Comparison of ENCODE assay signal across 8 mouse cellular contexts in genomic region chr11:96673792-96674191, GRCm38 (mm10).
DNase-seq lines count a peak whose midpoint lies in the region; ATAC-seq and TF ChIP-seq lines count a peak whose summit lies in the region.

No protein-coding gene starts in this region.

- no peak overlapping the region for H3K4me3 ChIP-seq in cerebellum, adult 2 months (replicated peaks; ENCODE audit: insufficient read depth, low read depth, low read length)
- no peak overlapping the region for H3K4me3 ChIP-seq in forebrain, embryonic 14.5 days (ENCODE audit: low read depth, low read length)
- peak overlapping the region; percentile 12; the same call in 1 of the 2 replicates for H3K4me3 ChIP-seq in hindbrain, embryonic 16.5 days (ENCODE audit: low read length)
- peak overlapping the region; percentile 30 for H3K4me3 ChIP-seq in stomach, embryonic 16.5 days (replicated peaks; ENCODE audit: low read length)

- intact Hi-C loops in left cerebral cortex, postnatal 4 days (cut with DNase I), result loop anchor here (10.0 kb wide), 2 partner anchors 119 to 369 kb away; partner anchors contain the start of gene Hoxb5

- no peaks in the 10 kb centered on the region; the same call in 1 of the 2 replicates for H3K27me3 ChIP-seq in cerebellum, adult 2 months (ENCODE audit: control insufficient read depth, insufficient read depth, low read length)
- H3K27me3 ChIP-seq in forebrain, embryonic 14.5 days (replicated peaks; ENCODE audit: control insufficient read depth, insufficient read depth, low read length), result no peaks in the 10 kb centered on the region
- no peaks in the 10 kb centered on the region for H3K27me3 ChIP-seq in hindbrain, embryonic 16.5 days (replicated peaks; ENCODE audit: control insufficient read depth, insufficient read depth, low read length)
- H3K27me3 ChIP-seq in stomach, embryonic 16.5 days (ENCODE audit: control insufficient read depth, insufficient read depth, low read length), result no peaks in the 10 kb centered on the region; the same call in 1 of the 2 replicates

- peak in 1 of 2 experiments; percentile 9 for DNase-seq in cerebellum, adult 2 months
- no peak for DNase-seq in cerebellum, adult 8-10 months
- DNase-seq in adrenal gland, adult 8-10 months, result peak; percentile 9
- DNase-seq in forebrain, embryonic 14.5 days (ENCODE audit: low spot score), result peak; percentile 67
- peak; percentile 51 for DNase-seq in left cerebral cortex, postnatal 4 days
- peak; percentile 79 for DNase-seq in mesoderm, embryonic 11.5 days (ENCODE audit: low read depth, low spot score)

- peak; percentile 15; the same call in 1 of the 2 replicates for TF ChIP-seq CTCF in cerebellum, adult 2 months (IDR thresholded peaks at IDR 0.05; ENCODE audit: borderline replicate concordance, insufficient read depth, low read depth, low read length)

- H3K4me2 ChIP-seq in forebrain, embryonic 14.5 days (ENCODE audit: low read length), result peak overlapping the region; percentile 2; the same call in 1 of the 2 replicates
- H3K4me2 ChIP-seq in hindbrain, embryonic 16.5 days (ENCODE audit: low read length), result peak overlapping the region; percentile 49
- peak overlapping the region; percentile 53 for H3K4me2 ChIP-seq in stomach, embryonic 16.5 days (ENCODE audit: low read depth, low read length)

- no peak for TF ChIP-seq POLR2A in cerebellum, adult 2 months (IDR thresholded peaks at IDR 0.05; ENCODE audit: borderline replicate concordance, insufficient read depth, low read length)

- WGBS in cerebellum, adult 2 months, result 30% methylated on average over 6 of the region's 6 CpGs
- 6% methylated on average over 6 of the region's 6 CpGs for WGBS in forebrain, embryonic 14.5 days
- under 1% methylated on average over 6 of the region's 6 CpGs for WGBS in hindbrain, embryonic 16.5 days
- WGBS in stomach, embryonic 16.5 days, result 5% methylated on average over 6 of the region's 6 CpGs

- ATAC-seq in forebrain, embryonic 14.5 days, result no peak
- peak; percentile 85 for ATAC-seq in hindbrain, embryonic 16.5 days
- ATAC-seq in stomach, embryonic 16.5 days (ENCODE audit: insufficient read depth, low FRiP score), result peak; percentile 82; the same call in 1 of the 2 replicates

- peaks cover 2% of the 10 kb centered on the region; the same call in 1 of the 2 replicates for H3K4me1 ChIP-seq in cerebellum, adult 2 months (ENCODE audit: control insufficient read depth, insufficient read depth, low read length)
- H3K4me1 ChIP-seq in forebrain, embryonic 14.5 days (ENCODE audit: control insufficient read depth, insufficient read depth, low read length), result no peaks in the 10 kb centered on the region
- H3K4me1 ChIP-seq in hindbrain, embryonic 16.5 days (ENCODE audit: control insufficient read depth, insufficient read depth, low read depth, low read length), result no peaks in the 10 kb centered on the region
- peaks cover 11% of the 10 kb centered on the region for H3K4me1 ChIP-seq in stomach, embryonic 16.5 days (ENCODE audit: control insufficient read depth, insufficient read depth, low read length)

- H3K9me3 ChIP-seq in forebrain, embryonic 14.5 days (replicated peaks; ENCODE audit: control insufficient read depth, low read length), result no peaks in the 10 kb centered on the region
- no peaks in the 10 kb centered on the region for H3K9me3 ChIP-seq in hindbrain, embryonic 16.5 days (ENCODE audit: control insufficient read depth, low read length)
- H3K9me3 ChIP-seq in stomach, embryonic 16.5 days (replicated peaks; ENCODE audit: control insufficient read depth, low read length), result no peaks in the 10 kb centered on the region

- H3K27ac ChIP-seq in cerebellum, adult 2 months (ENCODE audit: insufficient read depth, low read length), result no peak overlapping the region
- H3K27ac ChIP-seq in forebrain, embryonic 14.5 days (ENCODE audit: low read depth, low read length), result no peak overlapping the region
- 0 out of 2 replicates have a peak overlapping the region, but pooled peaks have one; percentile 9 for H3K27ac ChIP-seq in hindbrain, embryonic 16.5 days (ENCODE audit: low read depth, low read length)
- H3K27ac ChIP-seq in stomach, embryonic 16.5 days (ENCODE audit: low read length), result no peak overlapping the region

- no peaks in the 10 kb centered on the region for H3K36me3 ChIP-seq in forebrain, embryonic 14.5 days (ENCODE audit: control insufficient read depth, insufficient read depth, low read length)
- no peaks in the 10 kb centered on the region for H3K36me3 ChIP-seq in hindbrain, embryonic 16.5 days (ENCODE audit: control insufficient read depth, insufficient read depth, low read length)
- H3K36me3 ChIP-seq in stomach, embryonic 16.5 days (ENCODE audit: control insufficient read depth, insufficient read depth, low read length), result no peaks in the 10 kb centered on the region

- H3K9ac ChIP-seq in forebrain, embryonic 14.5 days (ENCODE audit: low read length), result peak overlapping the region; percentile 3; the same call in 1 of the 2 replicates
- H3K9ac ChIP-seq in hindbrain, embryonic 16.5 days (ENCODE audit: low read depth, low read length), result peak overlapping the region; percentile 42; the same call in 1 of the 2 replicates
- H3K9ac ChIP-seq in stomach, embryonic 16.5 days (ENCODE audit: low read length), result peak overlapping the region; percentile 60

Comparison
In these comparisons a context has a peak if more than half of its experiments do, and no peak if none do; other contexts are left out.
1. H3K4me3 ChIP-seq: peak in hindbrain, embryonic 16.5 days (single experiment) and stomach, embryonic 16.5 days (single experiment); none in cerebellum, adult 2 months (single experiment) and forebrain, embryonic 14.5 days (single experiment).
2. H3K4me2 ChIP-seq: peak in every context shown above with its lines; median percentile 53 in stomach, embryonic 16.5 days; 49 in hindbrain, embryonic 16.5 days; 2 in forebrain, embryonic 14.5 days.
3. H3K9ac ChIP-seq: peak in every context shown above with its lines; median percentile 60 in stomach, embryonic 16.5 days; 42 in hindbrain, embryonic 16.5 days; 3 in forebrain, embryonic 14.5 days.